In genomic region chr2:4389330-4389729, GRCm38 (mm10) we compare ENCODE assay signal across 8 mouse cellular contexts.
DNase-seq lines count a peak whose midpoint lies in the region; ATAC-seq and TF ChIP-seq lines count a peak whose summit lies in the region.
"Had no signal": no experiment of that assay in that cellular context is flagged by ENCODE, and none has a peak within 500 bp of the region (broad histone marks: within the 10 kb centered on the region; RNA-seq: fewer than 3 reads in every experiment).

No protein-coding gene starts in this region.

- H3K4me1 ChIP-seq in liver, embryonic 11.5 days (replicated peaks; ENCODE audit: control insufficient read depth, insufficient read depth, low read length), result 0 out of 2 replicates have a peak, but pooled peaks cover 2% of the 10 kb centered on the region
- peaks cover 26% of the 10 kb centered on the region for H3K4me1 ChIP-seq in embryonic facial prominence, embryonic 14.5 days (ENCODE audit: control insufficient read depth, insufficient read depth, low read length)
- no peaks in the 10 kb centered on the region for H3K4me1 ChIP-seq in cerebellum, adult 2 months (ENCODE audit: control insufficient read depth, insufficient read depth, low read length)
- H3K4me1 ChIP-seq in forebrain, embryonic 15.5 days, result peaks cover 2% of the 10 kb centered on the region; the same call in 1 of the 2 replicates

- no peak for TF ChIP-seq CTCF in cerebellum, adult 2 months (IDR thresholded peaks at IDR 0.05; ENCODE audit: borderline replicate concordance, insufficient read depth, low read depth, low read length)

- ATAC-seq in liver, embryonic 11.5 days (replicated peaks; ENCODE audit: low FRiP score), result no peak
- no peak for ATAC-seq in embryonic facial prominence, embryonic 14.5 days (ENCODE audit: low read depth)
- no peak for ATAC-seq in forebrain, embryonic 15.5 days (replicated peaks)

- H3K36me3 ChIP-seq in liver, embryonic 11.5 days (ENCODE audit: control insufficient read depth, insufficient read depth, low read length), result no peaks in the 10 kb centered on the region
- no peaks in the 10 kb centered on the region; the same call in 1 of the 2 replicates for H3K36me3 ChIP-seq in embryonic facial prominence, embryonic 14.5 days (ENCODE audit: control insufficient read depth, insufficient read depth, low read length)
- no peaks in the 10 kb centered on the region for H3K36me3 ChIP-seq in macrophage (ENCODE audit: inconsistent target)
- no peaks in the 10 kb centered on the region for H3K36me3 ChIP-seq in forebrain, embryonic 15.5 days

- no peak for TF ChIP-seq POLR2A in cerebellum, adult 2 months (IDR thresholded peaks at IDR 0.05; ENCODE audit: borderline replicate concordance, insufficient read depth, low read length)

- no peaks in the 10 kb centered on the region for H3K79me2 ChIP-seq in macrophage (ENCODE audit: inconsistent target)

- no peaks in the 10 kb centered on the region; the same call in 1 of the 2 replicates for H3K27me3 ChIP-seq in liver, embryonic 11.5 days (replicated peaks; ENCODE audit: control insufficient read depth, insufficient read depth, low read length)
- H3K27me3 ChIP-seq in embryonic facial prominence, embryonic 14.5 days (replicated peaks; ENCODE audit: control insufficient read depth, insufficient read depth, low read length), result no peaks in the 10 kb centered on the region
- no peaks in the 10 kb centered on the region for H3K27me3 ChIP-seq in cerebellum, adult 2 months (ENCODE audit: control insufficient read depth, insufficient read depth, low read length)
- no peaks in the 10 kb centered on the region for H3K27me3 ChIP-seq in forebrain, embryonic 15.5 days

- 27% methylated on average over 6 of the region's 6 CpGs for WGBS in liver, embryonic 11.5 days
- 24% methylated on average over 6 of the region's 6 CpGs for WGBS in embryonic facial prominence, embryonic 14.5 days
- 23% methylated on average over 6 of the region's 6 CpGs for WGBS in macrophage (ENCODE audit: missing documents)
- 54% methylated on average over 6 of the region's 6 CpGs for WGBS in cerebellum, adult 2 months
- 26% methylated on average over 6 of the region's 6 CpGs for WGBS in forebrain, embryonic 15.5 days

- DNase-seq in liver, embryonic 11.5 days (ENCODE audit: low spot score), result no peak
- DNase-seq in liver, result no peak
- no peak for DNase-seq in embryonic facial prominence, embryonic 14.5 days (ENCODE audit: low spot score)
- DNase-seq in heart, postnatal 10 days, result peak; percentile 20 to 39
- DNase-seq in cerebellum, adult 2 months, result no peak
- DNase-seq: embryo, embryonic 11 days had no signal

- no peak overlapping the region for H3K9ac ChIP-seq in liver, embryonic 11.5 days (ENCODE audit: low read depth, low read length)
- no peak overlapping the region for H3K9ac ChIP-seq in embryonic facial prominence, embryonic 14.5 days (ENCODE audit: low read depth, low read length)
- no peak overlapping the region for H3K9ac ChIP-seq in forebrain, embryonic 15.5 days (replicated peaks)

- intact Hi-C loops in heart, postnatal 10 days (cut with DNase I), result no loop called here

- no peak overlapping the region for H3K27ac ChIP-seq in liver, embryonic 11.5 days (ENCODE audit: low read depth, low read length)
- H3K27ac ChIP-seq in embryonic facial prominence, embryonic 14.5 days (replicated peaks; ENCODE audit: low read depth, low read length), result no peak overlapping the region
- H3K27ac ChIP-seq in macrophage, result no peak overlapping the region
- H3K27ac ChIP-seq in cerebellum, adult 2 months (ENCODE audit: insufficient read depth, low read length), result no peak overlapping the region
- H3K27ac ChIP-seq in forebrain, embryonic 15.5 days (replicated peaks), result no peak overlapping the region

- H3K4me3 ChIP-seq in liver, embryonic 11.5 days (ENCODE audit: low read depth, low read length), result no peak overlapping the region
- H3K4me3 ChIP-seq in embryonic facial prominence, embryonic 14.5 days (ENCODE audit: low read depth, low read length), result no peak overlapping the region
- peak overlapping the region; percentile 20; the same call in 1 of the 2 replicates for H3K4me3 ChIP-seq in macrophage (ENCODE audit: inconsistent target)
- no peak overlapping the region for H3K4me3 ChIP-seq in cerebellum, adult 2 months (replicated peaks; ENCODE audit: insufficient read depth, low read depth, low read length)
- no peak overlapping the region for H3K4me3 ChIP-seq in forebrain, embryonic 15.5 days

- H3K4me2 ChIP-seq in liver, embryonic 11.5 days, result peak overlapping the region; percentile 36
- peak overlapping the region; percentile 34 for H3K4me2 ChIP-seq in embryonic facial prominence, embryonic 14.5 days (ENCODE audit: low read depth, low read length)
- H3K4me2 ChIP-seq in forebrain, embryonic 15.5 days (replicated peaks), result no peak overlapping the region

- no peaks in the 10 kb centered on the region; the same call in 1 of the 2 replicates for H3K9me3 ChIP-seq in liver, embryonic 11.5 days (ENCODE audit: control insufficient read depth, low read length)
- no peaks in the 10 kb centered on the region for H3K9me3 ChIP-seq in embryonic facial prominence, embryonic 14.5 days (ENCODE audit: control insufficient read depth, low read length)
- no peaks in the 10 kb centered on the region for H3K9me3 ChIP-seq in forebrain, embryonic 15.5 days

Comparison
In these comparisons a context has a peak if more than half of its experiments do, and no peak if none do; other contexts are left out.
1. DNase-seq: peak in heart, postnatal 10 days (2 of 2); none in liver, embryonic 11.5 days (single experiment), liver (single experiment), embryonic facial prominence, embryonic 14.5 days (single experiment) and cerebellum, adult 2 months (0 of 2).